Mouse (Mus musculus) E14TG2a.4 (cell line): ENCODE measurements at regions not wholly inside any gene's neighbourhood (a gene's known extent, or its start where the extent isn't known, plus 50 kb on each side); places are given as distances from the start of the nearest gene placed in this dataset.
A peak's percentile ranks its signal among the peaks of the same experiment; 100 is the strongest.

Experiments used
- H3K27me3 ChIP-seq: 2 replicates; pipeline ENCODE4 v1.6.1; 2014; ENCODE audit warnings: low read length, control low read depth; ENCODE audit not compliant: insufficient read depth
- H3K36me3 ChIP-seq: 2 replicates; pipeline ENCODE4 v1.6.1; 2014; ENCODE audit warnings: low read length, control low read depth; ENCODE audit not compliant: insufficient read depth
- H3K4me1 ChIP-seq: replicated peaks from 2 replicates; pipeline ENCODE4 v1.6.1; 2014; ENCODE audit warnings: low read depth, low read length, control low read depth
- H3K4me3 ChIP-seq: replicated peaks from 2 replicates; pipeline ENCODE4 v1.5.1; 2014; ENCODE audit warnings: mild to moderate bottlenecking, low read length
- H3K9me3 ChIP-seq: 2 replicates; pipeline ENCODE4 v1.6.1; 2014; ENCODE audit warnings: low read length, control low read depth
- CTCF ChIP-seq: conservative IDR thresholded peaks from 2 replicates; pipeline ENCODE4 v1.5.1; 2014; ENCODE audit warnings: low read length
- NANOG ChIP-seq: IDR thresholded peaks from 2 replicates; pipeline ENCODE4 v1.6.1; 2014; ENCODE audit warnings: borderline replicate concordance, low read length, mixed read lengths
- POU5F1 ChIP-seq: IDR thresholded peaks from 2 replicates; pipeline ENCODE4 v1.6.1; 2014; ENCODE audit warnings: low read length, borderline replicate concordance

- Histone ChIP-seq H3K4me1 (peaks cover 20% of the 10 kb centered on the region), H3K4me3 (no peak overlapping the region), H3K9me3 (no peaks in the 10 kb centered on the region), H3K27me3 (peaks cover 29% of the 10 kb centered on the region), H3K36me3 (no peaks in the 10 kb centered on the region)
- TF ChIP-seq NANOG (no peak), POU5F1 (no peak), CTCF (no peak)
These were observed 252.8 kb upstream of the Nxpe4 start for GRCm38 (mm10) chr9:47909051-47909450.

GRCm38 (mm10) chr9:47910501-47910906 is 251.3 kb upstream of the Nxpe4 start:
- TF ChIP-seq POU5F1 (no peak), NANOG (no peak), CTCF (no peak)
- no peaks in the 10 kb centered on the region for H3K36me3 ChIP-seq
- H3K9me3 ChIP-seq = no peaks in the 10 kb centered on the region
- H3K27me3 ChIP-seq = peaks cover 24% of the 10 kb centered on the region
- H3K4me3 ChIP-seq = no peak overlapping the region
- peaks cover 11% of the 10 kb centered on the region for H3K4me1 ChIP-seq

- Histone ChIP-seq H3K4me1 (peaks cover 15% of the 10 kb centered on the region), H3K9me3 (no peaks in the 10 kb centered on the region), H3K36me3 (no peaks in the 10 kb centered on the region), H3K27me3 (peaks cover 11% of the 10 kb centered on the region), H3K4me3 (no peak overlapping the region)
- TF ChIP-seq CTCF = no peak
- TF ChIP-seq NANOG = no peak
These were observed 249.0 kb upstream of the Nxpe4 start for GRCm38 (mm10) chr9:47912823-47913222.

- H3K4me3 ChIP-seq = no peak overlapping the region
- H3K9me3 ChIP-seq = no peaks in the 10 kb centered on the region
- TF ChIP-seq NANOG (no peak), POU5F1 (no peak), CTCF (peak; percentile 95)
- no peaks in the 10 kb centered on the region for H3K36me3 ChIP-seq
- H3K27me3 ChIP-seq = peaks cover 12% of the 10 kb centered on the region; the same call in 1 of the 2 replicates
- H3K4me1 ChIP-seq = no peaks in the 10 kb centered on the region
These were observed 226.5 kb upstream of the Nxpe4 start for GRCm38 (mm10) chr9:47935299-47935698.

GRCm38 (mm10) chr9:47935957-47936457 is 225.8 kb upstream of the Nxpe4 start:
- TF ChIP-seq NANOG (no peak), POU5F1 (no peak), CTCF (no peak)
- H3K4me1 ChIP-seq = no peaks in the 10 kb centered on the region
- H3K4me3 ChIP-seq = no peak overlapping the region
- peaks cover 12% of the 10 kb centered on the region; the same call in 1 of the 2 replicates for H3K27me3 ChIP-seq
- no peaks in the 10 kb centered on the region; the same call in 1 of the 2 replicates for H3K9me3 ChIP-seq
- no peaks in the 10 kb centered on the region for H3K36me3 ChIP-seq

GRCm38 (mm10) chr9:47938941-47939710 is 222.7 kb upstream of the Nxpe4 start:
- peaks cover 8% of the 10 kb centered on the region for H3K27me3 ChIP-seq
- H3K4me1 ChIP-seq = no peaks in the 10 kb centered on the region
- TF ChIP-seq CTCF (no peak), POU5F1 (no peak), NANOG (no peak)
- H3K36me3 ChIP-seq = no peaks in the 10 kb centered on the region
- H3K9me3 ChIP-seq = no peaks in the 10 kb centered on the region; the same call in none of the 2 replicates
- H3K4me3 ChIP-seq = no peak overlapping the region

- no peak overlapping the region for H3K4me3 ChIP-seq
- H3K4me1 ChIP-seq = no peaks in the 10 kb centered on the region
- no peaks in the 10 kb centered on the region; the same call in none of the 2 replicates for H3K9me3 ChIP-seq
- H3K27me3 ChIP-seq = peaks cover 6% of the 10 kb centered on the region
- no peaks in the 10 kb centered on the region for H3K36me3 ChIP-seq
- no peak for TF ChIP-seq NANOG
- TF ChIP-seq CTCF = no peak
- no peak for TF ChIP-seq POU5F1
These were observed 218.9 kb upstream of the Nxpe4 start for GRCm38 (mm10) chr9:47942761-47943583.

- Histone ChIP-seq H3K9me3 (no peaks in the 10 kb centered on the region; the same call in 1 of the 2 replicates), H3K36me3 (no peaks in the 10 kb centered on the region), H3K4me3 (no peak overlapping the region), H3K4me1 (no peaks in the 10 kb centered on the region), H3K27me3 (peaks cover 6% of the 10 kb centered on the region)
- no peak for TF ChIP-seq NANOG
- TF ChIP-seq CTCF = no peak
- no peak for TF ChIP-seq POU5F1
These were observed 215.6 kb upstream of the Nxpe4 start for GRCm38 (mm10) chr9:47946226-47946625.
